Mouse (Mus musculus): ENCODE data around the gene Nek10. TPM values are rescaled to one million over a fixed set of nuclear protein-coding genes. Genes with fewer than 3 reads are reported as not detected.

Gene Nek10
- polyA plus RNA-seq, 1 experiment from 2014 or later = 0.24 TPM

DNA sequence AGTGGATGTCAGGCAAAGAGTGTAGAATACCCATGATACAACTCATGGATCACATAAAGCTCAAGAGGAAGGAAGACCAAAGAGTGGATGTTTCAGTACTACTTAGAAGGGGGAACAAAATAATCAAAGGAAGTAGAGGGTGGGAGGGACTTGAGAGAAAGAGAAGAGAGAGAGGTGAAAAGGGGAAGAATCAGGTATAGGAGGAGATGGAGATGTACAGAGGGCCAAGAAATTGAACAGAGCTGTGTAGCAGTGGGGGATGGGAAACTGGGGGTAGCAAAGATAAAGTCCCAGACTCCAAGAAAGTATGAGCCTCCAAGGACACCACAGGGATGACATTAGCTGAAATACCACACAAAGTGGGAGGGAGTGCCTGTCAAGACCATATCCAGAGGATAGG, 91.6 kb downstream of the Nek10 start:
- DNase-seq (ENCODE audit: low spot score) (no peak), ATAC-seq (no peak)
- Histone ChIP-seq H3K27ac (ENCODE audit: low read length) (no peak overlapping the region), H3K36me3 (ENCODE audit: insufficient read depth, low read length) (no peaks in the 10 kb centered on the region), H3K4me3 (ENCODE audit: low read depth, low read length) (no peak overlapping the region), H3K27me3 (replicated peaks; ENCODE audit: insufficient read depth, low read length) (no peaks in the 10 kb centered on the region), H3K4me1 (ENCODE audit: insufficient read depth, low read depth, low read length) (no peaks in the 10 kb centered on the region), H3K4me2 (replicated peaks; ENCODE audit: low read depth, low read length) (no peak overlapping the region), H3K9me3 (ENCODE audit: low read length) (no peaks in the 10 kb centered on the region), H3K9ac (replicated peaks; ENCODE audit: low read depth) (no peak overlapping the region)
- no peak for TF ChIP-seq CTCF (IDR thresholded peaks at IDR 0.05)
- TF ChIP-seq EP300 (IDR thresholded peaks at IDR 0.05) = no peak

DNA sequence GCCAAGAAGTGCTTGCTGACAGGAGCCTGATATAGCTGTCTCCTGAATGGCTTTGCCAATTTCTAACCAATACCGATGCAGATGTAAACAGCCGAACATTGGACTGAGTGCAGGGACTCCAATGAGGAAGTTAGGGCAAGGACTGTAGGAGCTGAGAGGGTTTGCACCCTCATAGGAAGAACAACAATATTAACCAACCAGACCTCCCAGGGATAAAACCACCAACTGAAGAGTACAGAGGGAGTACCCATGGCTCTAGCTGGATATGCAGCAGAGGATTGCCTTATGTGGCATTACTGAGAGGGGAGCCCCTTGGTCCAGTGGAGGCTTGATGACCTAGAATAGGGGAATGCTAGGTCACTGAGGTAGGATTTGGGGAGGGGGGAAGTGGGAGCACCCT, 92.1 kb downstream of the Nek10 start:
- no peaks in the 10 kb centered on the region for H3K27me3 ChIP-seq (replicated peaks; ENCODE audit: insufficient read depth, low read length)
- 82% methylated on average over 2 of the region's 2 CpGs for WGBS
- H3K4me2 ChIP-seq (replicated peaks; ENCODE audit: low read depth, low read length) = no peak overlapping the region
- no peak for TF ChIP-seq CTCF (IDR thresholded peaks at IDR 0.05)
- TF ChIP-seq EP300 (IDR thresholded peaks at IDR 0.05) = no peak
- H3K9me3 ChIP-seq (ENCODE audit: low read length) = no peaks in the 10 kb centered on the region
- H3K9ac ChIP-seq (replicated peaks; ENCODE audit: low read depth) = no peak overlapping the region
- no peak overlapping the region for H3K27ac ChIP-seq (ENCODE audit: low read length)
- ATAC-seq (no peak), DNase-seq (ENCODE audit: low spot score) (no peak)
- no peak overlapping the region for H3K4me3 ChIP-seq (ENCODE audit: low read depth, low read length)
- no peaks in the 10 kb centered on the region for H3K36me3 ChIP-seq (ENCODE audit: insufficient read depth, low read length)
- no peaks in the 10 kb centered on the region for H3K4me1 ChIP-seq (ENCODE audit: insufficient read depth, low read depth, low read length)

- no peak for ATAC-seq
- TF ChIP-seq CTCF (IDR thresholded peaks at IDR 0.05) (no peak), EP300 (IDR thresholded peaks at IDR 0.05) (no peak)
- WGBS = 69% methylated on average over 3 of the region's 3 CpGs
- H3K27ac ChIP-seq (ENCODE audit: low read length) = no peak overlapping the region
- H3K9ac ChIP-seq (replicated peaks; ENCODE audit: low read depth) = no peak overlapping the region
- H3K36me3 ChIP-seq (ENCODE audit: insufficient read depth, low read length) = no peaks in the 10 kb centered on the region
- H3K27me3 ChIP-seq (replicated peaks; ENCODE audit: insufficient read depth, low read length) = no peaks in the 10 kb centered on the region
- H3K4me3 ChIP-seq (ENCODE audit: low read depth, low read length) = no peak overlapping the region
- H3K9me3 ChIP-seq (ENCODE audit: low read length) = no peaks in the 10 kb centered on the region
- no peak overlapping the region for H3K4me2 ChIP-seq (replicated peaks; ENCODE audit: low read depth, low read length)
- DNase-seq (ENCODE audit: low spot score) = no peak
- no peaks in the 10 kb centered on the region for H3K4me1 ChIP-seq (ENCODE audit: insufficient read depth, low read depth, low read length)
These were observed 93.4 kb downstream of the Nek10 start for GRCm38 (mm10) chr14:14896399-14897136.

- Histone ChIP-seq H3K4me3 (ENCODE audit: low read depth, low read length) (no peak overlapping the region), H3K27ac (ENCODE audit: low read length) (no peak overlapping the region), H3K4me2 (replicated peaks; ENCODE audit: low read depth, low read length) (peak overlapping the region; percentile 35), H3K27me3 (replicated peaks; ENCODE audit: insufficient read depth, low read length) (no peaks in the 10 kb centered on the region), H3K4me1 (ENCODE audit: insufficient read depth, low read depth, low read length) (no peaks in the 10 kb centered on the region), H3K9ac (replicated peaks; ENCODE audit: low read depth) (no peak overlapping the region), H3K9me3 (ENCODE audit: low read length) (no peaks in the 10 kb centered on the region), H3K36me3 (ENCODE audit: insufficient read depth, low read length) (no peaks in the 10 kb centered on the region)
- 11% methylated on average over 9 of the region's 9 CpGs for WGBS
- TF ChIP-seq CTCF (IDR thresholded peaks at IDR 0.05) (peak; percentile 87), EP300 (IDR thresholded peaks at IDR 0.05) (no peak)
- DNase-seq (ENCODE audit: low spot score) (peak; percentile 76), ATAC-seq (peak; percentile 75)
These were observed 101.7 kb downstream of the Nek10 start for GRCm38 (mm10) chr14:14904750-14905529.

GRCm38 (mm10) chr14:14905530-14905852, 102.3 kb downstream of the Nek10 start:
- Histone ChIP-seq H3K4me3 (ENCODE audit: low read depth, low read length) (no peak overlapping the region), H3K4me2 (replicated peaks; ENCODE audit: low read depth, low read length) (no peak overlapping the region), H3K9me3 (ENCODE audit: low read length) (no peaks in the 10 kb centered on the region), H3K27me3 (replicated peaks; ENCODE audit: insufficient read depth, low read length) (no peaks in the 10 kb centered on the region), H3K9ac (replicated peaks; ENCODE audit: low read depth) (no peak overlapping the region), H3K4me1 (ENCODE audit: insufficient read depth, low read depth, low read length) (no peaks in the 10 kb centered on the region), H3K27ac (ENCODE audit: low read length) (no peak overlapping the region), H3K36me3 (ENCODE audit: insufficient read depth, low read length) (no peaks in the 10 kb centered on the region)
- no peak for ATAC-seq
- WGBS = 63% methylated on average over 5 of the region's 5 CpGs
- TF ChIP-seq EP300 (IDR thresholded peaks at IDR 0.05) (no peak), CTCF (IDR thresholded peaks at IDR 0.05) (peak; percentile 17)
- peak; percentile 6 for DNase-seq (ENCODE audit: low spot score)

DNA sequence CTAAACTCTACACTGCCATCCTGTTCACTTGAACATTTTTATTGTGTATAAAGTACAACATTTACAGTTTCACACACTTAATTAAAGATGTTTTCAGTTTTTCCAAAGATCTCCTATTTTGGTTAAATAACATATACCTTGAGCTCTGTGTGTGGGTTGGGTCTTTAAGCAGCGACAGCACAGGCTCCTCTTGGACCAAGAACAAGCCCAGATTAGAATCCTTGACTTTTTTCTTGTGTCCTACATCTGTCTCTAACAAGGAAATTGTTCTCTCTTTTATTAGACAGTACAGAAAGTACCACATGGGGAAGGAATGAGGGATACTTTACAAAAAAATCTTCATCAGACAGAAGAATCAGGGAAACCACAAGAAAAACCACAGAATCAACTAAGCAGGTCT, 122.4 kb downstream of the Nek10 start:
- whole genome bisulfite sequencing = 56% methylated on average over 1 of the region's 1 CpGs
- no peak overlapping the region for H3K4me3 ChIP-seq (ENCODE audit: low read depth, low read length)
- H3K9me3 ChIP-seq (ENCODE audit: low read length) = no peaks in the 10 kb centered on the region
- no peaks in the 10 kb centered on the region for H3K4me1 ChIP-seq (ENCODE audit: insufficient read depth, low read depth, low read length)
- no peak overlapping the region for H3K9ac ChIP-seq (replicated peaks; ENCODE audit: low read depth)
- no peaks in the 10 kb centered on the region for H3K36me3 ChIP-seq (ENCODE audit: insufficient read depth, low read length)
- no peaks in the 10 kb centered on the region for H3K27me3 ChIP-seq (replicated peaks; ENCODE audit: insufficient read depth, low read length)
- TF ChIP-seq EP300 (IDR thresholded peaks at IDR 0.05) = no peak
- no peak overlapping the region for H3K27ac ChIP-seq (ENCODE audit: low read length)
- H3K4me2 ChIP-seq (replicated peaks; ENCODE audit: low read depth, low read length) = no peak overlapping the region
- DNase-seq (ENCODE audit: low spot score) (no peak), ATAC-seq (no peak)

All from lung, postnatal 0 days (tissue).